Mouse (Mus musculus): ENCODE measurements around the gene C1galt1. TPM values are rescaled to one million over a fixed set of nuclear protein-coding genes. Genes with fewer than 3 reads are reported as not detected.

Gene C1galt1
- 21.1 and 22.7 TPM in 2 replicates for total RNA-seq (2023)

DNA sequence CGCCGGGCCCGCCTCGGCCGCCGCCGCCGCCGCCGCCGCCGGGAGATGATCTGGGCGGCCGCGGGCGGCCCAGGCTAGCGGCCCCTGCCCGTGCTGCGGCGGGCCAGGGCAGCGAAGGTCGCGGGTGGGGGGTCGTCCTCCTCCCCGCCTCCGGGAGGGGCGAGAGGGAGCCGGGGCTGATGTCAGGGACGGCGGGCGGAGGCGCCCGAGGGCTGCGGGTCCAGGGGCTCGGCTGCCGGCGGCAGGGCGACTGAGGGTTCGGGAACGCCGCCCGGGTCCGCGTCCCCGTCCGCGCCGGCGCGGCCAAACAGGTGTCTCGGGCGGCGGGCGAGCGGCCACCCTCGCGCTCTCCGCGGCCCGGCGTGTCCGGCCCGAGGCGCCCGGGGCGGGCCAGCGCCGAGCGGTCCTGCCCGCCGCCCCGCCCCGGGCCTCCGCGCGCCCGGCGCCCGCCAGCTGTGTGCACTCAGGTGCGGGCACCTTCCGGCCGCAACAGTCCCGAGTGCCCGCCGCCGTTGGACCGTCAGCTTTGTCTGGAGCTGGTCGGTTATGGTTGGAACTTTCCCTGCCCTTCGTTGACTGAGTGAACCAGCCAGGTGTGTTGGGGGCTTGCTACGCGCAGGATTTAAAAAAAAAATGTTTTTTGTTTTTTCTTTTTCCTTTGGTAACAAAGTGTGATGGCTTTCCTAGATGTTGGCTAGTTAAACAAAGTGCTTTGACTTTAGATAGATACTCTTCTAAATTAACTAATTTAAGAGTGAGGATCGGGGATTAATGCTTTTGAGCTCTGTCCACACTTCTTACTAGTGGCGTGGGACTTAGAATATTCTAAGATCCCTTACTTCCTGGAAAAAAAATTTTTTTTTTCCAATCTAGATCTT, at the start of gene C1galt1:
Gene C1galt1 (plus strand): TSS at position 41 of the 878 bp plus-strand sequence.

Other genes starting within 250 kb of the C1galt1 start
- gene Asns, start 151.6 kb upstream of the C1galt1 start, total RNA-seq (2023): 28.0 and 40.5 TPM in 2 replicates

Data from neutrophil, adult 65 days (primary cell).